Mouse (Mus musculus) frontal cortex, postnatal 25 days (tissue): ENCODE measurements around the gene Mis12.

Experiments used
- DNase-seq, 2 experiments: peaks; one replicate each; pipeline ENCODE4 v3.0.0; 2022; ENCODE audit warnings: low spot score in 2 of 2

Mis12 gene

DNA sequence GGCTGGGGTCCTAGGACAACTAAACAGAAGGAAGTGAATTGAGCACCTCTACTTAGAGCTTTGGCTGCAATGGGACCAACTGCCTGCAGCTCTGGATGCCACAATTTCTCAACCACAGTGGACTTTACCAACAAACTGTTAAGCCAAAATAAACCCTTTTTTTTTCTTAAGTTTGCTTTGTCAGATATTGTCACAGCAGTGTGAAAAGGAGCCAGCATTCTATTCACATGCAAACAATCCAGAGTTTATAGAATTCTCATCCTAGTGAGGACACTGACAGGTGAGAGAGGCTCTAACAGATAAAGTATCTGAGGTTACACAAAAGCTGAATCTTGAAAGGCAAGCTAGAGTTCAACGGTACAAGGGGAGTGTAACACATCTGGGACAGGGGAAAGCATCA is 2.4 kb upstream of the Mis12 start:
- no peak for DNase-seq

DNA sequence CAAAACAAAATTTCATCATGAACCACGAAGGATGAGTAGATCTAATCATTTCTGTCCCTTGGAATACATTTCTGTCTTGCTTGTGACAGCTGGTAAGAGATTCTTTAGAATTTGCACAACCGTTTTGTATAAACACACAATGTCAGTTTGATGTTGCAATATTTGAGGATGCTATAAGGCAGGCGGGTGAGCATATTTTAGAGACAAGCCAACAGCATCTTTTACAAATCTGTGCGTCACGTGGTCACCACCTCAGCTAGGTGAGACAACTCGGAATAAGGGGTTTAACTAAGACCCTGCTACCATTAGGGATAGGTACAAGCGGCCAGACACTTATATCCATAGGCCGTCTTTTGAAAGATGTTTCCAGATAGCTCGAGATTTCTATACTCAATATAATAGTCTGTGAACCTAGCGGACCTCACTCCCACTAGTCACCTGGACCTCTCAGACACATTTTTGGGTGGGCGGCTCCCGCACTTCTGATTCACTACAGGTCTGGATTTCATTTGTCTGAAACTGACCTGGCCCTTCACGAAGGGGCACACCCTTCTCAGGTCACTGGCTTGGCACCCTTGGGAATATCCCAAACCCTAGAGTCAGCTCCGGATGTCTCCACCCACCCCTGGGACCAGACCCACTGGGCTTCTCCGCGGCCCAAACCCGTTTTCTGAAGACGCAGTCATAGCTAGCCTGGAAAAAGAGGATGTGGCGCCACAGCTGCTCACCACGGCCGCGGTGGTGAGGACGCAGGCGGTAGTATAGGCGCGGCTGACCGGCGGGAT is 803 bp upstream of the Mis12 start:
- DNase-seq = no peak

DNA sequence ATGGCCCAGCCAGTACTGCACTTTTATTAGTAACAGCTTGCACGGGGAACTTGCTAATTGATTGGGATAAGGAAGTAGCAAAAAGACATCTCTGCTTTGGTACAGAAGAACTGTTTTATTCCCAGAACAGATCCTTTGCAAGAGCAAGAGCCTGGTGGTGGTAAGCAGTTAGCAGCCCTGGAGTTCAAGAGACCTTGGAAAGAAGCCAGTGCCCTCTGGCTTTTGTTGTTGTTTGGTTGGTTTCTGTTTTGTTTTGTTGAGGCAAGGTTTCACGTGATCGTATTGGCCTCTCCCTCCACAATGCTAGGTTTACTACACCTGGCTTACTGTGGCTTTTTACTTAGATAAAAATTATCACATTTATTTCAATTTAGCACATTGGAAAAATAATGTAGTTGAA is 8.9 kb downstream of the Mis12 start:
- no peak for DNase-seq

DNA sequence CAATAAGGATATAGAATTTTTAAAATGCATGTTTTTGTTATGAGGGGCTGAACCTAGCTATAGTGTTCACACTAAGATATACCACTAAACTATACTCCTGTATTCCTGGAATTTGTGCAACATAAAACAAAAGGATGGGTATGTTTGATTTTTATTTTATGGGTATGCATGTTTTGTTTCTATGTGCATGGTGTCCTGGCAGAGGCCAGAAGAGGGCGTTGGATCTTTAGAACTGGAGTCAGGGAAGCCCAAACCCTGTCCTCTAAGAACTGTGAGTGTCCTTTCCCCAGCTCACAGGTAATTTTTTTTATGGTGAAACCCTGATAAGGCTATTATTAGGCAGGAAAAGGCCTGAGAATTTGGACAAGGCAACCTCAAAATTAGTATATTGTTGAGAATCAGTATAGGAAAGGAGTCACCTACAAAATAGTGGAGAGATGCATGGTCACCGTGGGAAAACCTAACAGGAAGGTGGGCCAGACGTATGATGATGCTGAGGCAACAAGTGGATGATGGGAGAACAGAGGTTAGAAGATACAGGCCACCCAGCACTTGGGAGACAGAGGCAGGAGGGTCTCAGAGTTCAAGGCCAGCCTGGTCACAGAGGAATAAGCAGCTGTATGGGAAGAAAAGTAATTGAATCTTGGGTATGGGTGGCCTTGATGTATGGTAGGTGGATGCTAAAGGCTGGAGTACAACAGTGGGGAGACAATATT is 10.2 kb downstream of the Mis12 start:
- DNase-seq = no peak

DNA sequence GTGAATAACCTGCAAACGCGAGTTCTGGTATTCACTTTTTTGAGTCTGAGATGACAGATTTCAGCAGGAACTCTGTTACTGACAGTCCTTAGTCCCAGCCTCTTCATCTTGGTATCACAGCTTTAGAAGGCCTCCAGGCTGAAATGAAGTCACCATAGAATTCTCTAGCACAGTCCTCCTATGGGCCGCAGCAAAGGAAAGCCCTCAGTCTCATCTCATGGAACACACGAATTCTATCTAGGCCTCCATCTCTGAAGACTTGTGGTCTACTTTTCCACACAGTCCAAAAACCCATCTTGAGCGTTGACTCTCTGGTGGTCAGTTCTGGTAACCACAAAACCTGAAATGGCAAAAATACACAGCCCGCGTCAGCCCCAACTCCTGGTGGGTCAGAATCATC is 12.7 kb downstream of the Mis12 start:
- DNase-seq = no peak

DNA sequence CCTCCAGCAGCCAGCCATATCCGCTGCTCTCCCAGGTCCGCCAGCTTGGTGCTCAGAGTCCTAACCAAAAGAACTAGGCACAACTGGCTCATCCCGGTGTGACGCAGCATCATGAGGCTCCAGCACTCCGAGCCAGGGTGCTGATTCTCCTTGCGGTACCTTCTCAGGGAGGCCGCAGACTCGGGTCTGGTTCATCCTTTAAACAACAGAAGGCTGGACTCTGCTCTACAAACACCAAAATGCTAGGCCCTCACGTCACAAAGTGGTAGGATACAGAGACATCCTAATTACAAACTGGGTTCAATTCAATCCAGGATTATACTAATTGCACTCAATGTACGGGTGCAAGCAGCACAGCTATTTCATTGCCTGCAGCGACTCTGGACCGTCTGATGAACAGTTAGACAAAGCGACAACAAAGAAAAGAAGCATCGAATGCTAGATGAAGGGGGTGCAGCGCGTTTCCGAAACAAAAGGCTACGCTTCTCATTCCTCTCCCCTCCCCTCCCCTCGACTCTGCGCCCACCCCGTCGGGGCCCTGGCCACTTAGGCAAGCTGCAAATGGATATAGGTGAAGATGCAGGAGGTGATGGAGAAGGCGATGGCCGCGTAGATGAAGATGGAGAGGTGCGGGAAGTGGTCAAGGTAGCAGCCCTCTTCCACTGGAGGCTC is 13.2 kb downstream of the Mis12 start:
- DNase-seq = peak in 1 of 2 experiments; percentile 24

DNA sequence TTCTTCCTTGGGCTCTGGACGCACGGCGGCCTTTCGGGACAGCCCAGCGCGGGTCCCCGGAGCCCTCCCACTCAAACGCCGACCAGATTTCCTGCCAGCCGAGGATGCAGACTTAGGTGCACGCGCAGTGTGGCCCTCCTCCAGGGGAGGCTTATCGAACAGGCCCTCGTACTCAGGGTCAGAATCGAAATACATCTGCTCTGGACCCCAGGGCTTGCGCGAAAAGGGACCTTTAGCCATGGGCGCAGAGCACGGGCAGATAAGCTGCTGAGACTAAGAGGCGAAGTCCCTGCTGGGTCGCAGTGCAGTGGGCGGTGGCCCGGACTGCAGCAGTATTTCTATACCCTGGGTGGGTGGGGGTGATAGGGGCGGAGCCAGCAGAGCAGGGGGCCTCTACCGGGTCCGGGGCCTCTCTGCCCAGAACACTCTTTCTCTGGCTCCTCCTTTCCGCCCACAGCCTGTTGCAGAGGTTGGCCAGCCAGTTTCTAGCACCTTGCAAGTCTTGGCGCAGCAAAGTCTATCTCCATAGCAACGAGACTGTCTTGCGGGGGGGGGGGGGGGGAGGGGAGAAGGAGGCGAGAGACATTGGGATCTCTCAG is 13.9 kb downstream of the Mis12 start, which contains the start of gene 6330403K07Rik:
TSS of gene 6330403K07Rik (minus strand) at position 351 of the 599 bp plus-strand sequence.
- peak; percentile 28 to 32 for DNase-seq

DNA sequence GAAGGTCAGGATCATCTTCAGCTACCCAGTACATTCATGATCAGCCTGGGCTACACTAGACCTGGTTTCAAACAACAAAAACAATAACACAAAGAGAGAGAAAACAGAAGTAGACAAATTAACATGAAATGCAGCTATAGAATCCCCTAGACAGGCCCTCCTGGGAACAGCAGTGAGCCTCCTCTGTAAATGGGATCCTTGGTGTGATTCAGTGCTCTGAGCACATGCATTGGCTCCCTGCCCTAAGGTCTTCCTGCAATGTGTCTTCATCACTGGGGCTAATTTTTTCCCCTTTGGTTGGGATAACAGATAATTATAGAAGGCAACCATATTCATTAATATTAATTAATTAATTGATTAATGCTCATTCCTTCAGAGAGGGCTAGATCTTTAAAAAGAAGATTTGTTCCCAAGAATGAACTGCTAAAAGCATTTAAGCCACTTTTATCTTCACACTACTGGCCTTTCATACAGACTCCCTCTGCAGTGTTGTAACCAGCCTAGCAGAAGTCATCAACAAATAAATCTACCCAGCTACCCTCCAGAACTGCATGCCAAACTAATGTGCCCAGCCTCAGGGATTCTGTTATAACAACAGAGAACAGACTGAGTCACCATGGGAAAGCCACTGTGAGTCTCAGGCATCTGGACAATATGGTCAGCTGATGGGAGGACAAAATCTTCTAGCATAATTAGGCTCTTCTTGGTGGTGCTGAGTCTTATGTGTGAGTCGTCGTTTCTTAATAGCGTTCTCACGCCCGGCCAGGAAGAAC is 20.3 kb downstream of the Mis12 start:
- DNase-seq = no peak

DNA sequence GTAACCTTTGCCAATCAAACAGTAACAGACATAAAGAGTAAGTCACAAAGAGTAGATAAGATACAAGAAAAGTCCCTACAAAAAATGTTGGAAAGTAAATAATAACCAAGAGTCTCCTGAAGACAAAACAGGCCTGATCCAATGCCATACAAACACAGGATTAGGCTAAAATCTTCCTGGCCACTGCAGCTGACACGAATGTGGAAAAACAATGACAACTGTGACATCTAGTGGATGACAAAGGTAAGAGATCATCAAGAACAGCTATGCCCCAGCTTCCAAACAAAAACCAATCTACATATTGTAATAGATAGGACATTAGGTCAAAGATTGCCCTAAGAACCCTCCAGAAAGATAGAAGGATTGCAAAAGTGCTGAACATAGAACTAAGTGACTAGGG is 33.1 kb downstream of the Mis12 start:
- DNase-seq = no peak

DNA sequence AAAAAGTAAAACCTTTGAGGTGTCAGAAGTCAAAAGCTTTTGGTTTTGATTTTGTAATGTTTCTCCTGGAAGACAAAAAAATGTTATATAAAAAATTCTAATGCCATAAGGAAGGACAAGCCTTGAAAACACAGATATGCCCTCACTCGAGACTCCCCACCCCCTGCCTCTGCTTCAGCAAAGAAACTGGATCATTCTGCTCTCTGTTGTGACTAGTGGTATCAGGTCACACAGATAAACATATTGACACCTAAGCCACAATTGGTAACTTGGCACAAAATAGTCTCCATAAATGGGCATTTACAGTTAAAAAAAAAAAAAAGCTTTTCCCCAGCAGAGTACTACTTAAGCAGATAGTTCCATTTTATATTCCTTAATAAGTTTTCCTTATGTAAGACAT is 56.9 kb downstream of the Mis12 start:
- DNase-seq = no peak
